10 mouse cellular contexts compared by ENCODE assay signal in the genomic region with DNA sequence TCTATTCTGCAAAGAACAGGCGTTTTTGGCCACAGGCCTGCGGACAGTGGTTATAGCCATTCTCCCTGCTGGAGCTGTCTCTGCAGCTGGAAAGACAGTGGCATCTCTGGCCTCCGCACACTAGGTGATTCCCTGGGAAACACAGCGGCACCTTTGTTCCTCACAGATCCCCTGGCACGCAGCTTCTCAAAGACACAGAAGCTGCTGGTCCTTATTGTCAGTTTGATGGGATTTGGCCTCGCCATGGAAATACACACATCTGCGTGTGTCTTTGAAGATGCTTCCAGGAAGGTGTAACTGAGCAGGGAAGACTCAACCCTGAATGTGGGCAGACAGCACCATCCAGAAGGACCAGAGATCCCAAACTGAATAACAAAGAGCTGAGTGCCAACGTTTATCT. TPM values are rescaled to one million over a fixed set of nuclear protein-coding genes. Genes with fewer than 3 reads are reported as not detected.
DNase-seq lines count a peak whose midpoint lies in the region; ATAC-seq and TF ChIP-seq lines count a peak whose summit lies in the region.
"Had no signal": no experiment of that assay in that cellular context is flagged by ENCODE, and none has a peak within 500 bp of the region (broad histone marks: within the 10 kb centered on the region; RNA-seq: fewer than 3 reads in every experiment).

No protein-coding gene starts in this region.

- H3K9me3 ChIP-seq in hindbrain, embryonic 13.5 days: no peaks in the 10 kb centered on the region
- no peaks in the 10 kb centered on the region for H3K9me3 ChIP-seq in hindbrain, embryonic 12.5 days (replicated peaks)
- no peaks in the 10 kb centered on the region for H3K9me3 ChIP-seq in lung, postnatal 0 days (ENCODE audit: low read length)
- no peaks in the 10 kb centered on the region for H3K9me3 ChIP-seq in forebrain, postnatal 0 days (ENCODE audit: low read length)
- H3K9me3 ChIP-seq in neural tube, embryonic 15.5 days (replicated peaks): no peaks in the 10 kb centered on the region

- no peak overlapping the region for H3K4me2 ChIP-seq in hindbrain, embryonic 13.5 days
- no peak overlapping the region for H3K4me2 ChIP-seq in hindbrain, embryonic 12.5 days (replicated peaks)
- H3K4me2 ChIP-seq in lung, postnatal 0 days (replicated peaks; ENCODE audit: low read depth, low read length): no peak overlapping the region
- no peak overlapping the region for H3K4me2 ChIP-seq in forebrain, postnatal 0 days (ENCODE audit: low read depth)
- H3K4me2 ChIP-seq in neural tube, embryonic 15.5 days: no peak overlapping the region

- no peak for DNase-seq in lung, postnatal 0 days (ENCODE audit: low spot score)
- no peak for DNase-seq in lung, postnatal 10 days
- DNase-seq in forebrain, postnatal 0 days: no peak
- no peak for DNase-seq in c-Kit-positive CD71-positive TER-119-positive erythroid progenitor cells, embryonic 14.5 days (ENCODE audit: low spot score)
- DNase-seq: adrenal gland, postnatal 36 days; cerebellum, postnatal 10 days; thymus, postnatal 4 days had no signal

- peaks cover 37% of the 10 kb centered on the region for H3K4me1 ChIP-seq in hindbrain, embryonic 13.5 days (replicated peaks)
- H3K4me1 ChIP-seq in hindbrain, embryonic 12.5 days: peaks cover 22% of the 10 kb centered on the region
- H3K4me1 ChIP-seq in lung, postnatal 0 days (ENCODE audit: insufficient read depth, low read depth, low read length): peaks cover 18% of the 10 kb centered on the region
- no peaks in the 10 kb centered on the region for H3K4me1 ChIP-seq in forebrain, postnatal 0 days (ENCODE audit: insufficient read depth)
- peaks cover 35% of the 10 kb centered on the region for H3K4me1 ChIP-seq in neural tube, embryonic 15.5 days

- TF ChIP-seq CTCF in lung, postnatal 0 days (IDR thresholded peaks at IDR 0.05): no peak
- no peak for TF ChIP-seq CTCF in forebrain, postnatal 0 days (IDR thresholded peaks at IDR 0.05; ENCODE audit: low read depth)

- peak overlapping the region; percentile 79 for H3K27ac ChIP-seq in hindbrain, embryonic 13.5 days
- no peak overlapping the region for H3K27ac ChIP-seq in hindbrain, embryonic 12.5 days
- H3K27ac ChIP-seq in lung, postnatal 0 days (ENCODE audit: low read length): peak overlapping the region; percentile 57; the same call in 1 of the 2 replicates
- H3K27ac ChIP-seq in forebrain, postnatal 0 days (ENCODE audit: low read depth, low read length): 0 out of 2 replicates have a peak overlapping the region, but pooled peaks have one; percentile 29
- H3K27ac ChIP-seq in neural tube, embryonic 15.5 days (replicated peaks): peak overlapping the region; percentile 69

- peaks cover 21% of the 10 kb centered on the region for H3K36me3 ChIP-seq in hindbrain, embryonic 13.5 days
- peaks cover 9% of the 10 kb centered on the region for H3K36me3 ChIP-seq in hindbrain, embryonic 12.5 days
- H3K36me3 ChIP-seq in lung, postnatal 0 days (ENCODE audit: insufficient read depth, low read length): 0 out of 2 replicates have a peak, but pooled peaks cover 4% of the 10 kb centered on the region
- peaks cover under 1% of the 10 kb centered on the region; the same call in 1 of the 2 replicates for H3K36me3 ChIP-seq in forebrain, postnatal 0 days (ENCODE audit: insufficient read depth)
- no peaks in the 10 kb centered on the region for H3K36me3 ChIP-seq in neural tube, embryonic 15.5 days

- H3K4me3 ChIP-seq in hindbrain, embryonic 13.5 days: no peak overlapping the region
- no peak overlapping the region for H3K4me3 ChIP-seq in hindbrain, embryonic 12.5 days
- H3K4me3 ChIP-seq in lung, postnatal 0 days (ENCODE audit: low read depth, low read length): no peak overlapping the region
- no peak overlapping the region for H3K4me3 ChIP-seq in forebrain, postnatal 0 days (ENCODE audit: low read depth, low read length)
- H3K4me3 ChIP-seq in neural tube, embryonic 15.5 days (replicated peaks): no peak overlapping the region

- no peak for ATAC-seq in hindbrain, embryonic 13.5 days (ENCODE audit: low FRiP score)
- no peak for ATAC-seq in hindbrain, embryonic 12.5 days (ENCODE audit: low FRiP score)
- ATAC-seq in lung, postnatal 0 days: no peak
- ATAC-seq in forebrain, postnatal 0 days: no peak
- no peak for ATAC-seq in neural tube, embryonic 15.5 days (ENCODE audit: low FRiP score)

- TF ChIP-seq EP300 in lung, postnatal 0 days (IDR thresholded peaks at IDR 0.05): no peak

- H3K9ac ChIP-seq in hindbrain, embryonic 13.5 days: peak overlapping the region; percentile 35
- no peak overlapping the region for H3K9ac ChIP-seq in hindbrain, embryonic 12.5 days
- no peak overlapping the region for H3K9ac ChIP-seq in lung, postnatal 0 days (replicated peaks; ENCODE audit: low read depth)
- H3K9ac ChIP-seq in forebrain, postnatal 0 days: no peak overlapping the region
- H3K9ac ChIP-seq in neural tube, embryonic 15.5 days (replicated peaks): no peak overlapping the region

- H3K27me3 ChIP-seq in hindbrain, embryonic 13.5 days: no peaks in the 10 kb centered on the region
- H3K27me3 ChIP-seq in hindbrain, embryonic 12.5 days: no peaks in the 10 kb centered on the region
- H3K27me3 ChIP-seq in lung, postnatal 0 days (replicated peaks; ENCODE audit: insufficient read depth, low read length): no peaks in the 10 kb centered on the region
- no peaks in the 10 kb centered on the region for H3K27me3 ChIP-seq in forebrain, postnatal 0 days (ENCODE audit: insufficient read depth, low read length)
- no peaks in the 10 kb centered on the region for H3K27me3 ChIP-seq in neural tube, embryonic 15.5 days (replicated peaks)

- 82% methylated on average over 8 of the region's 8 CpGs for WGBS in hindbrain, embryonic 13.5 days
- WGBS in hindbrain, embryonic 12.5 days: 89% methylated on average over 8 of the region's 8 CpGs
- WGBS in lung, postnatal 0 days: 86% methylated on average over 8 of the region's 8 CpGs
- 78% methylated on average over 8 of the region's 8 CpGs for WGBS in forebrain, postnatal 0 days
- WGBS in neural tube, embryonic 15.5 days: 82% methylated on average over 8 of the region's 8 CpGs

RNA-seq across cellular contexts. Expression of a gene that starts 41.4 kb away (rescaled TPM):
- 34.5 and 35.5 TPM in 2 replicates for polyA plus RNA-seq in hindbrain, embryonic 13.5 days (2015; fragmentation: Nextera tagmentation; extraction: Ambion mirVana)
- polyA plus RNA-seq in hindbrain, embryonic 12.5 days (2016; fragmentation: Nextera tagmentation; extraction: Ambion mirVana): 33.0 and 38.5 TPM in 2 replicates
- polyA plus RNA-seq in lung, postnatal 0 days (2015; fragmentation: Nextera tagmentation; extraction: Ambion mirVana): 68.4 and 79.3 TPM in 2 replicates
- total RNA-seq in forebrain, postnatal 0 days (2014; rRNA removed): 32.7 and 41.0 TPM in 2 replicates
- 36.0 and 38.5 TPM in 2 replicates for polyA plus RNA-seq in forebrain, postnatal 0 days (2015; fragmentation: Nextera tagmentation; extraction: Ambion mirVana)
- 25.0 and 25.8 TPM in 2 replicates for polyA plus RNA-seq in neural tube, embryonic 15.5 days (2015; fragmentation: Nextera tagmentation; extraction: Ambion mirVana)

RNA-seq across cellular contexts. Expression of a gene that starts 42.0 kb away (rescaled TPM):
- 86.8 and 90.1 TPM in 2 replicates for polyA plus RNA-seq in hindbrain, embryonic 13.5 days (2015; fragmentation: Nextera tagmentation; extraction: Ambion mirVana)
- polyA plus RNA-seq in hindbrain, embryonic 12.5 days (2016; fragmentation: Nextera tagmentation; extraction: Ambion mirVana): 85.3 and 90.3 TPM in 2 replicates
- 47.9 and 50.6 TPM in 2 replicates for polyA plus RNA-seq in lung, postnatal 0 days (2015; fragmentation: Nextera tagmentation; extraction: Ambion mirVana)
- total RNA-seq in forebrain, postnatal 0 days (2014; rRNA removed): 137 and 186 TPM in 2 replicates
- polyA plus RNA-seq in forebrain, postnatal 0 days (2015; fragmentation: Nextera tagmentation; extraction: Ambion mirVana): 103 and 106 TPM in 2 replicates
- 89.7 and 101 TPM in 2 replicates for polyA plus RNA-seq in neural tube, embryonic 15.5 days (2015; fragmentation: Nextera tagmentation; extraction: Ambion mirVana)

RNA-seq across cellular contexts. Expression of a gene that starts 59.7 kb away (rescaled TPM):
- polyA plus RNA-seq in hindbrain, embryonic 13.5 days (2015; fragmentation: Nextera tagmentation; extraction: Ambion mirVana): 107 and 114 TPM in 2 replicates
- 108 and 111 TPM in 2 replicates for polyA plus RNA-seq in hindbrain, embryonic 12.5 days (2016; fragmentation: Nextera tagmentation; extraction: Ambion mirVana)
- polyA plus RNA-seq in lung, postnatal 0 days (2015; fragmentation: Nextera tagmentation; extraction: Ambion mirVana): 330 and 382 TPM in 2 replicates
- total RNA-seq in forebrain, postnatal 0 days (2014; rRNA removed): 60.2 and 71.9 TPM in 2 replicates
- 106 and 139 TPM in 2 replicates for polyA plus RNA-seq in forebrain, postnatal 0 days (2015; fragmentation: Nextera tagmentation; extraction: Ambion mirVana)
- polyA plus RNA-seq in neural tube, embryonic 15.5 days (2015; fragmentation: Nextera tagmentation; extraction: Ambion mirVana): 85.8 and 114 TPM in 2 replicates
